Mouse (Mus musculus): ENCODE data around the gene Rhox9. TPM values are rescaled to one million over a fixed set of nuclear protein-coding genes. Genes with fewer than 3 reads are reported as not detected.
A peak's percentile ranks its signal among the peaks of the same experiment; 100 is the strongest.
"Not testable (repeated sequence)": the region's sequence is repeated elsewhere in the genome, so short reads cannot be mapped to it uniquely, and the experiment has no call there.

Gene Rhox9
- polyA plus RNA-seq (2014; fragmentation: Nextera tagmentation; extraction: Ambion mirVana) = not detected in 2 replicates

DNA sequence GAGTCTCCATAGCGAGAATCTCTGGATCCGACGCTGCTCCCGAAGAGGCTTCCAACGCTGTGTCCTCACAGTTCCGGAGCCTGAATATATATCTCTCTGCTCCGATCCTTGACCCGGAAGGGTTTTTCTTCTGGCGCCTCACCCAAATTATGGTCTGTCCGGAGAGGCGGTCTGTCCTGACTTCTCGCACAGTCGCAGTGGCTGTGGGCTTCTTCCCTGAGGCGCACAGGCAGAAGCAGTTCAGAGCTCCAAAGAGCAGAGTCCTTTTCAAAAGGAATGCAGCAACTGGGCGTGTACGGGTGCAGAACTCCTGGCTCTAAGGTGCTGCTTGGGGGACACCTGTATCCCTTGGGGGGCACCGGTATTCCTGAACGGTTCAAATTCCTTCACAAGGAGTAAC lies at the start of gene Rhox9:
Gene Rhox9, minus strand, starts transcription at position 101 of the 400 bp plus-strand sequence.
- 91% methylated on average over 8 of the region's 18 CpGs for WGBS

DNA sequence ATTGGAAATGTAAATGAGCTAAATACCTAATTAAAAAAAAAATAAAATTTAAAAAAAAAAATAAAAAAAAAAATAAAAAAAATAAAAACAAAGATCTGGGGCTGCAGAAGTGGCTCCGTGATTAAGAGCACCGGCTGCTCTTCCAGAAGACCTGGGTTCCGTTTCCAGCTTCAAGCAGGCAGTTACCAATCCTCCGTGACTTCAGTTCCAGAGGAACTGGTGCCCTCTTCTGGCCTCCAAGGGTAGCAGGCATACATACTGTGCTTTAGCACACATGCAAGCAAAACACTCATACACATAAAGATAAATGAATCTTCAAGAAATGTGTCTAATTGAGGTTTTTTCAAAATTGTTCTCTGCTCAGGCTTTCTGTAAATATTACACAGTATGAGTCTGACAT lies 14.7 kb upstream of the Rhox9 start:
- no peak overlapping the region for H3K4me2 ChIP-seq (ENCODE audit: low read depth, low read length)
- H3K36me3 ChIP-seq (ENCODE audit: control insufficient read depth, insufficient read depth, low read length) = no peaks in the 10 kb centered on the region
- no peak for ATAC-seq (ENCODE audit: low read depth)
- H3K9me3 ChIP-seq (ENCODE audit: control insufficient read depth, low read length) = no peaks in the 10 kb centered on the region
- H3K9ac ChIP-seq (ENCODE audit: low read depth, low read length) = no peak overlapping the region
- H3K27me3 ChIP-seq (replicated peaks; ENCODE audit: control insufficient read depth, insufficient read depth, low read length) = no peaks in the 10 kb centered on the region
- 70% methylated on average over 4 of the region's 4 CpGs for WGBS
- H3K4me3 ChIP-seq (ENCODE audit: low read depth, low read length) = no peak overlapping the region
- no peaks in the 10 kb centered on the region for H3K4me1 ChIP-seq (ENCODE audit: control insufficient read depth, insufficient read depth, low read length)
- no peak overlapping the region for H3K27ac ChIP-seq (replicated peaks; ENCODE audit: low read depth, low read length)
- no peak for DNase-seq (ENCODE audit: low spot score)

More for the DNA sequence above, at the start of gene Rhox9:
- H3K9me3 ChIP-seq (ENCODE audit: control insufficient read depth, low read length); H3K4me1 ChIP-seq (ENCODE audit: control insufficient read depth, insufficient read depth, low read length); H3K4me2 ChIP-seq (ENCODE audit: low read depth, low read length); DNase-seq (ENCODE audit: low spot score); H3K9ac ChIP-seq (ENCODE audit: low read depth, low read length); H3K27me3 ChIP-seq (replicated peaks; ENCODE audit: control insufficient read depth, insufficient read depth, low read length); H3K36me3 ChIP-seq (ENCODE audit: control insufficient read depth, insufficient read depth, low read length); ATAC-seq (ENCODE audit: low read depth); H3K27ac ChIP-seq (replicated peaks; ENCODE audit: low read depth, low read length); H3K4me3 ChIP-seq (ENCODE audit: low read depth, low read length): not testable (repeated sequence)

DNA sequence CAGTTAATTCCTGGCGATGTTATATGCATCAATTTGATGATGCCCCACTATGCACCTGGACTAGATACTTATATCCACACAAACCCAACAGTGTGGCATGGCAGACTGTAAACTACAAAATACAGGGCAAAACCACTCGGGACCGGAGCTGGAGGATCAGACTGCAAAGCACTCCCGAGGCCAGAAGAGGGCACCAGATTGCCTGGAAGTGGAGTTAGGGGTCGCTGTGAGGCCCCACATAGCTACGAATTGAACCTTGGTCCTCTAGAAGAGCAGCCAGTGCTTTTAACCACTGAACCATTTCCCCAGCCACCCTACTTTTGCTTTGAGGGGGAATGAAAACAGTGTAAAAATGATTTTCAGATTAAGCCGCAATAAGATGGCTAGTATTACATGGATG lies 7.0 kb upstream of the Rhox9 start:
- H3K4me2 ChIP-seq (ENCODE audit: low read depth, low read length) = no peak overlapping the region
- H3K9me3 ChIP-seq (ENCODE audit: control insufficient read depth, low read length) = no peaks in the 10 kb centered on the region
- no peaks in the 10 kb centered on the region for H3K36me3 ChIP-seq (ENCODE audit: control insufficient read depth, insufficient read depth, low read length)
- ATAC-seq (ENCODE audit: low read depth) (no peak), DNase-seq (ENCODE audit: low spot score) (no peak)
- no peak overlapping the region for H3K4me3 ChIP-seq (ENCODE audit: low read depth, low read length)
- no peak overlapping the region for H3K27ac ChIP-seq (replicated peaks; ENCODE audit: low read depth, low read length)
- H3K9ac ChIP-seq (ENCODE audit: low read depth, low read length) = no peak overlapping the region
- H3K27me3 ChIP-seq (replicated peaks; ENCODE audit: control insufficient read depth, insufficient read depth, low read length) = no peaks in the 10 kb centered on the region
- WGBS = 50% methylated on average over 7 of the region's 7 CpGs
- no peaks in the 10 kb centered on the region for H3K4me1 ChIP-seq (ENCODE audit: control insufficient read depth, insufficient read depth, low read length)

- H3K9me3 ChIP-seq (ENCODE audit: control insufficient read depth, low read length) = no peaks in the 10 kb centered on the region
- H3K4me1 ChIP-seq (ENCODE audit: control insufficient read depth, insufficient read depth, low read length) = no peaks in the 10 kb centered on the region
- H3K9ac ChIP-seq (ENCODE audit: low read depth, low read length) = no peak overlapping the region
- 74% methylated on average over 5 of the region's 5 CpGs for WGBS
- H3K27me3 ChIP-seq (replicated peaks; ENCODE audit: control insufficient read depth, insufficient read depth, low read length) = no peaks in the 10 kb centered on the region
- no peak overlapping the region for H3K27ac ChIP-seq (replicated peaks; ENCODE audit: low read depth, low read length)
- DNase-seq (ENCODE audit: low spot score) (peak; percentile 1), ATAC-seq (ENCODE audit: low read depth) (no peak)
- H3K4me3 ChIP-seq (ENCODE audit: low read depth, low read length) = no peak overlapping the region
- H3K4me2 ChIP-seq (ENCODE audit: low read depth, low read length) = no peak overlapping the region
- H3K36me3 ChIP-seq (ENCODE audit: control insufficient read depth, insufficient read depth, low read length) = no peaks in the 10 kb centered on the region
These were observed 2.2 kb upstream of the Rhox9 start for GRCm38 (mm10) chrX:37903727-37904126.

- H3K27me3 ChIP-seq (replicated peaks; ENCODE audit: control insufficient read depth, insufficient read depth, low read length); DNase-seq (ENCODE audit: low spot score); H3K9me3 ChIP-seq (ENCODE audit: control insufficient read depth, low read length); ATAC-seq (ENCODE audit: low read depth); H3K36me3 ChIP-seq (ENCODE audit: control insufficient read depth, insufficient read depth, low read length); H3K4me1 ChIP-seq (ENCODE audit: control insufficient read depth, insufficient read depth, low read length); H3K4me2 ChIP-seq (ENCODE audit: low read depth, low read length); H3K27ac ChIP-seq (replicated peaks; ENCODE audit: low read depth, low read length); H3K4me3 ChIP-seq (ENCODE audit: low read depth, low read length); H3K9ac ChIP-seq (ENCODE audit: low read depth, low read length): not testable (repeated sequence)
- 64% methylated on average over 9 of the region's 9 CpGs for WGBS
These were observed 4.4 kb downstream of the Rhox9 start, which contains the start of gene Rhox7b for GRCm38 (mm10) chrX:37897132-37897531. Gene Rhox7b (minus strand): TSS chrX:37897232.

- no peak within 1 kb of the TSS for H3K4me2 ChIP-seq (ENCODE audit: low read depth, low read length)
- ATAC-seq (ENCODE audit: low read depth) = no peak
- WGBS = 69% methylated on average over 4 of the region's 4 CpGs
These were observed 22.7 kb downstream of the Rhox9 start, which contains the start of gene Rhox8 for GRCm38 (mm10) chrX:37878844-37879243. Gene Rhox8 (minus strand): TSS chrX:37878944.

DNA sequence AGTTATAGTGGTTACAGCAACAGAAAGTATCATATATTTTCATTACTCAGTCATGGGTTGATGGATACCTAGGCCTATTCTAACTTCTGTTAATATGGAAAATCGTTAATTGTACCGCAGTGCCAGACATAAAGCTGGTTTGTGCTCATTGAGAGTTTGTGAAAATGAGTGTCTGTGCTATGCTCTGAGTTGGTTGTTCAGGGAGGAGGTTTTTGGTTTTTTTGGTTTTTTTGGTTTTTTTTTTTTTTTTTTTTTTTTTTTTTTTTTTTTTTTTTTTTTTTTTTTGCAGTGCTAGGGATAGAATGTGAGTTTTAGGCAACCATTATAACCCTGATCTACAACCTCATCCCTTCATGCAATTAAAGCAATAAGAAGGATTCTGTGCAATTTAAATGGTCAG lies 29.9 kb downstream of the Rhox9 start:
- no peak for DNase-seq (ENCODE audit: low spot score)
- no peaks in the 10 kb centered on the region for H3K36me3 ChIP-seq (ENCODE audit: control insufficient read depth, insufficient read depth, low read length)
- H3K9ac ChIP-seq (ENCODE audit: low read depth, low read length) = no peak overlapping the region
- no peaks in the 10 kb centered on the region for H3K27me3 ChIP-seq (replicated peaks; ENCODE audit: control insufficient read depth, insufficient read depth, low read length)
- H3K4me3 ChIP-seq (ENCODE audit: low read depth, low read length) = no peak overlapping the region
- no peaks in the 10 kb centered on the region for H3K4me1 ChIP-seq (ENCODE audit: control insufficient read depth, insufficient read depth, low read length)
- no peak overlapping the region for H3K4me2 ChIP-seq (ENCODE audit: low read depth, low read length)
- no peak for ATAC-seq (ENCODE audit: low read depth)
- no peak overlapping the region for H3K27ac ChIP-seq (replicated peaks; ENCODE audit: low read depth, low read length)
- no peaks in the 10 kb centered on the region for H3K9me3 ChIP-seq (ENCODE audit: control insufficient read depth, low read length)
- 93% methylated on average over 2 of the region's 2 CpGs for WGBS

More at GRCm38 (mm10) chrX:37878844-37879243, 22.7 kb downstream of the Rhox9 start, which contains the start of gene Rhox8:
- DNase-seq (ENCODE audit: low spot score) = no peak
- Histone ChIP-seq H3K27ac (replicated peaks; ENCODE audit: low read depth, low read length) (no peak within 1 kb of the TSS), H3K9ac (ENCODE audit: low read depth, low read length) (no peak within 1 kb of the TSS), H3K4me1 (ENCODE audit: control insufficient read depth, insufficient read depth, low read length) (no peaks in the 10 kb centered on the region), H3K9me3 (ENCODE audit: control insufficient read depth, low read length) (no peaks in the 10 kb centered on the region), H3K4me3 (ENCODE audit: low read depth, low read length) (no peak within 1 kb of the TSS), H3K27me3 (replicated peaks; ENCODE audit: control insufficient read depth, insufficient read depth, low read length) (no peaks in the 10 kb centered on the region), H3K36me3 (ENCODE audit: control insufficient read depth, insufficient read depth, low read length) (no peaks in the 10 kb centered on the region)

Other genes starting within 250 kb of the Rhox9 start
- gene Rhox3h, start 233.0 kb downstream of the Rhox9 start, polyA plus RNA-seq (2014; fragmentation: Nextera tagmentation; extraction: Ambion mirVana) = not detected in 2 replicates
- not detected in 2 replicates for gene Rhox2h, start 228.5 kb downstream of the Rhox9 start, polyA plus RNA-seq (2014; fragmentation: Nextera tagmentation; extraction: Ambion mirVana)
- 0.63 and 1.7 TPM in 2 replicates for gene Rhox5, start 96.9 kb downstream of the Rhox9 start, polyA plus RNA-seq (2014; fragmentation: Nextera tagmentation; extraction: Ambion mirVana)
- 0.33 and 0.41 TPM in 2 replicates for gene Rhox6, start 74.9 kb downstream of the Rhox9 start, polyA plus RNA-seq (2014; fragmentation: Nextera tagmentation; extraction: Ambion mirVana)
- not detected in 2 replicates for gene Rhox7a, start 70.1 kb downstream of the Rhox9 start, polyA plus RNA-seq (2014; fragmentation: Nextera tagmentation; extraction: Ambion mirVana)
- not detected in 2 replicates for gene Rhox8, start 22.8 kb downstream of the Rhox9 start, polyA plus RNA-seq (2014; fragmentation: Nextera tagmentation; extraction: Ambion mirVana)
- gene Rhox7b, start 4.5 kb downstream of the Rhox9 start, polyA plus RNA-seq (2014; fragmentation: Nextera tagmentation; extraction: Ambion mirVana) = not detected in 2 replicates
- not detected in 2 replicates for gene Btg1-ps1, start 117.0 kb upstream of the Rhox9 start, polyA plus RNA-seq (2014; fragmentation: Nextera tagmentation; extraction: Ambion mirVana)
- not detected in 2 replicates for gene Btg1-ps2, start 141.3 kb upstream of the Rhox9 start, polyA plus RNA-seq (2014; fragmentation: Nextera tagmentation; extraction: Ambion mirVana)
- gene Rhox10, start 164.7 kb upstream of the Rhox9 start, polyA plus RNA-seq (2014; fragmentation: Nextera tagmentation; extraction: Ambion mirVana) = not detected in 2 replicates
- not detected in 2 replicates for gene Rhox11, start 183.4 kb upstream of the Rhox9 start, polyA plus RNA-seq (2014; fragmentation: Nextera tagmentation; extraction: Ambion mirVana)
- not detected in 2 replicates for gene Rhox12, start 209.1 kb upstream of the Rhox9 start, polyA plus RNA-seq (2014; fragmentation: Nextera tagmentation; extraction: Ambion mirVana)
- gene Rhox13, start 219.4 kb upstream of the Rhox9 start, polyA plus RNA-seq (2014; fragmentation: Nextera tagmentation; extraction: Ambion mirVana) = not detected in 2 replicates

Data from embryonic facial prominence, embryonic 14.5 days (tissue).